Mouse (Mus musculus) C2C12 (cell line): ENCODE measurements around the gene Tgfbr3.

ENCODE experiments used
- CEBPB ChIP-seq: IDR thresholded peaks from one replicate; pipeline ENCODE4 v1.6.1; 2011; ENCODE audit warnings: low read depth, mild to moderate bottlenecking, control low read depth, moderate library complexity
- CTCF ChIP-seq: IDR thresholded peaks from one replicate; pipeline ENCODE4 v1.5.1; 2011; ENCODE audit not compliant: control insufficient read depth, insufficient read depth, insufficient read length
- MAX ChIP-seq: IDR thresholded peaks from one replicate; pipeline ENCODE4 v1.6.1; 2011; ENCODE audit warnings: mild to moderate bottlenecking, control low read depth
- MYOD1 ChIP-seq: IDR thresholded peaks from one replicate; pipeline ENCODE4 v1.6.1; 2011; ENCODE audit warnings: low read depth; ENCODE audit not compliant: control insufficient read depth, insufficient read length
- USF1 ChIP-seq: IDR thresholded peaks from one replicate; pipeline ENCODE4 v1.6.1; 2011; ENCODE audit warnings: low read depth, mild to moderate bottlenecking, control low read depth, moderate library complexity

GRCm38 (mm10) chr5:107213373-107214132 is 75.9 kb downstream of the Tgfbr3 start:
- TF ChIP-seq MYOD1: no peak
- no peak for TF ChIP-seq CEBPB
- no peak for TF ChIP-seq CTCF
- TF ChIP-seq USF1: no peak
- no peak for TF ChIP-seq MAX
